Mouse (Mus musculus): ENCODE results near the gene Prkn. TPM values are rescaled to one million over a fixed set of nuclear protein-coding genes. Genes with fewer than 3 reads are reported as not detected.
A peak's percentile ranks its signal among the peaks of the same experiment; 100 is the strongest.

Prkn gene
- polyA plus RNA-seq, 1 experiment: not detected

DNA sequence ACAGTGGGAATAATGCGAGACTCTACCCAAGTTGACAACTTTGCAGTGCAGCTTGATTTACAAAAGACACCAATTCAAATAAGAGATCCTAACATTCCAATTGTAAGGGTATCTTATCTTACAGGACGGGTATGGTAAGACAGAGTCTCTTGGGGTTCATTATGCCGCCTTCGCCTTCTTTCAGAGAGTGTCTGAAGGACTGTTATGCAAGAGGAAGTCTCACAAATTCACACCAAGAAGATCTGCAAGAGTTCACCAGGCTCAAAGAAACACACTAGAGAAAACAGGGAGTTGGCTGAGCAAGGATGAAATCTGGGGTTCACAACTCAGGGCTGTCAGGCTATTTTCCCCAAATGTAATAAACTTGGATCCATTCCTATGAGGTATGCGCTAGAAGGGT is 1242.0 kb downstream of the Prkn start:
- H3K79me2 ChIP-seq (ENCODE audit: control insufficient read depth, insufficient read depth): no peaks in the 10 kb centered on the region
- H3K27me3 ChIP-seq (ENCODE audit: control insufficient read depth, insufficient read depth, insufficient read length): no peaks in the 10 kb centered on the region
- no peaks in the 10 kb centered on the region for H3K36me3 ChIP-seq (ENCODE audit: control insufficient read depth, insufficient read depth)
- no peak overlapping the region for H3ac ChIP-seq (ENCODE audit: control insufficient read depth, insufficient read length, low read depth)
- no peaks in the 10 kb centered on the region for H3K79me3 ChIP-seq (ENCODE audit: low read depth)
- no peak overlapping the region for H3K4me3 ChIP-seq (ENCODE audit: insufficient read depth, poor library complexity, severe bottlenecking)
- no peak for TF ChIP-seq FOSL1 (IDR thresholded peaks at IDR 0.05; ENCODE audit: insufficient read depth, low read length, poor library complexity, severe bottlenecking)
- TF ChIP-seq MYOG (IDR thresholded peaks at IDR 0.05; ENCODE audit: control insufficient read depth, extremely low read depth, insufficient read length): no peak

DNA sequence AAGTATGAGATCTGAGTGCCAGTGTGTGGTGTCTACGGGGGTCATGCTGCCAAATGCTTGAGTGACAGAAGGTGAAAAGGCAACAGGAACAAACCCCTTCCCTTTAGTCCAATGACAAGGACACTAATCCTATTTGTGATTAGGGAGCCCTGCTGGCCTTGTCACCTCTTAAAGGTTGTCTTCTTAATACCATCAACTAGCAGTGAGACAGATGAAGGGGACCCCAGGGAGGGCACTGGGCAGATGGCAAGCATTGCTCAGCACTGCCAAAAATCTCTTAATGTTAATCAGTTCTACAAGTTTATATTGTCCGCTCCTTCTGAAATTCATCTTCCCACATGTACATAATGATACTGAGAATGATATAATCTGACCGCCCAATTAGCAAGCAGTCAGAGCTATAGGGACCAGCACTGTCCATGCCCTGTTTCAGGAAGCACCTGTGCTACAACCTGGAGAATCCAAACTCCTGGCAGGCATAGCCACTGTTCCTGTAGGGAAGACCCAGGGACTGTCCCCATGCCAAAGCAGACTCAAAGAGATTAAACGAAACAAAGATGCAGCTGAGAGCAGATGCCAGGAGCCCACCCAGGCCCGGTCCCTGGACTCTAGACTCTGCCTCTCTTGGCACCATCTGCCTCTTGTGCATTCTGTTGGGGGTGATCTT is 1250.2 kb downstream of the Prkn start:
- no peak overlapping the region for H3ac ChIP-seq (ENCODE audit: control insufficient read depth, insufficient read length, low read depth)

DNA sequence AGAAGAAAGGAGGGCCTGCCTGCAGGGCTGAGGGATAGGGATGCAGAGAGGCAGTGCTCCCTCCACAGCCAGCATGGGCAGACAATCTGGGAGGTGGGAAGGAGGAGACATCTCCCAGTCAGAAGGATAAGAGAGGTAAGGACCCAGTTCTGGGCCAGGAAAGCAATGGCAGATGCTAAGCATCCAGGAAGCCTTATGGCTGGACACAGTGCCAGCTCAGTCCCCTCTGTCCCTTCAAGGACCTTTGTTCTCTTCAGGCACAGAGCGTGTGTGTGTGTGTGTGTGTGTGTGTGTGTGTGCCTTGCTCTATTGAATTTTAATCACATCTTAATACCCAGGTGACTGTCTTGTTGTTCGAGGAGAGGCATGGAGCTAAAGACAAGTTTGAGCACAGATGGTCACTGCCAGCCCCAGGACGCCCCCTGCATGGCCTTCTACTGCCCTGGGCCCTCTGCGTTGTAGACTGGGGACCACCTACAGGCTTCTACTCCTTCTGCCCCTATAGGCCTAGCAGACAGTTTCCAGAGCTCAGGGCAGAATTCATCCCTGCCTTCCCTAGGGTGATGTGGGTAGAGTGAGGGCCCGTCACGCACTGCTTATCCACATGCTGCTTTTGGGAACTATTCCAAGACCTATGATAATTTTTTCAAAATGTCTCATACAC is 1252.8 kb downstream of the Prkn start:
- Histone ChIP-seq H3K27me3 (ENCODE audit: control insufficient read depth, insufficient read depth, insufficient read length) (no peaks in the 10 kb centered on the region), H3K79me3 (ENCODE audit: low read depth) (no peaks in the 10 kb centered on the region), H3K4me3 (ENCODE audit: insufficient read depth, poor library complexity, severe bottlenecking) (no peak overlapping the region), H3ac (ENCODE audit: control insufficient read depth, insufficient read length, low read depth) (no peak overlapping the region), H3K79me2 (ENCODE audit: control insufficient read depth, insufficient read depth) (no peaks in the 10 kb centered on the region), H3K36me3 (ENCODE audit: control insufficient read depth, insufficient read depth) (no peaks in the 10 kb centered on the region)
- TF ChIP-seq MAX (IDR thresholded peaks at IDR 0.05): no peak
- no peak for TF ChIP-seq MYOD1 (IDR thresholded peaks at IDR 0.05; ENCODE audit: control insufficient read depth, insufficient read length, low read depth)
- TF ChIP-seq CTCF (IDR thresholded peaks at IDR 0.05; ENCODE audit: control insufficient read depth, insufficient read depth, insufficient read length): no peak

More for the DNA sequence above, 1250.2 kb downstream of the Prkn start:
- Histone ChIP-seq H3K36me3 (ENCODE audit: control insufficient read depth, insufficient read depth) (no peaks in the 10 kb centered on the region), H3K4me3 (ENCODE audit: insufficient read depth, poor library complexity, severe bottlenecking) (no peak overlapping the region), H3K79me3 (ENCODE audit: low read depth) (no peaks in the 10 kb centered on the region), H3K79me2 (ENCODE audit: control insufficient read depth, insufficient read depth) (no peaks in the 10 kb centered on the region), H3K27me3 (ENCODE audit: control insufficient read depth, insufficient read depth, insufficient read length) (no peaks in the 10 kb centered on the region)
- TF ChIP-seq USF1 (IDR thresholded peaks at IDR 0.05; ENCODE audit: low read depth) (no peak), MYOG (IDR thresholded peaks at IDR 0.05; ENCODE audit: control insufficient read depth, extremely low read depth, insufficient read length) (no peak), FOSL1 (IDR thresholded peaks at IDR 0.05; ENCODE audit: insufficient read depth, low read length, poor library complexity, severe bottlenecking) (no peak), MYOD1 (IDR thresholded peaks at IDR 0.05; ENCODE audit: control insufficient read depth, insufficient read length, low read depth) (no peak), CTCF (IDR thresholded peaks at IDR 0.05; ENCODE audit: control insufficient read depth, insufficient read depth, insufficient read length) (no peak), MAX (IDR thresholded peaks at IDR 0.05) (no peak), CEBPB (IDR thresholded peaks at IDR 0.05; ENCODE audit: low read depth) (no peak)

DNA sequence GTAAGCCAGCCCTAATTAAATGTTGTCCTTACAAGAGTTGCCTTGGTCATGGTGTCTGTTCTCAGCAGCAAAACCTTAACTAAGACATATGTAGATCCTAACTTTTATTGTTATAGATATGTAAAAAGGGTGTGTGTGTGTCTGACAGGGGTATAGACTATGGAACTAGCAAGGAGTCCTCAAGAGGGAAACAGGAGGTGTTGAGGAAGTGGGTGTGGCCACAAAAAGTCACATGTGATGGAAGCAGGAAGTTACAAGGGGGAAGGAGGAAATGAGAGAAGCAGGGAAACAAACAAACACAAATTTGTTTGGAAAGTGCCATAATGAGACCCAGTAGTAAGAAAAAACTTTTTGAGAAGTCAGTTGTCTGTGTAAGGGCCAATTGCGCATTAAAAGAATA is 1253.8 kb downstream of the Prkn start:
- no peak for TF ChIP-seq MAX (IDR thresholded peaks at IDR 0.05)
- no peak for TF ChIP-seq FOSL1 (IDR thresholded peaks at IDR 0.05; ENCODE audit: insufficient read depth, low read length, poor library complexity, severe bottlenecking)
- no peak for TF ChIP-seq MYOD1 (IDR thresholded peaks at IDR 0.05; ENCODE audit: control insufficient read depth, insufficient read length, low read depth)

DNA sequence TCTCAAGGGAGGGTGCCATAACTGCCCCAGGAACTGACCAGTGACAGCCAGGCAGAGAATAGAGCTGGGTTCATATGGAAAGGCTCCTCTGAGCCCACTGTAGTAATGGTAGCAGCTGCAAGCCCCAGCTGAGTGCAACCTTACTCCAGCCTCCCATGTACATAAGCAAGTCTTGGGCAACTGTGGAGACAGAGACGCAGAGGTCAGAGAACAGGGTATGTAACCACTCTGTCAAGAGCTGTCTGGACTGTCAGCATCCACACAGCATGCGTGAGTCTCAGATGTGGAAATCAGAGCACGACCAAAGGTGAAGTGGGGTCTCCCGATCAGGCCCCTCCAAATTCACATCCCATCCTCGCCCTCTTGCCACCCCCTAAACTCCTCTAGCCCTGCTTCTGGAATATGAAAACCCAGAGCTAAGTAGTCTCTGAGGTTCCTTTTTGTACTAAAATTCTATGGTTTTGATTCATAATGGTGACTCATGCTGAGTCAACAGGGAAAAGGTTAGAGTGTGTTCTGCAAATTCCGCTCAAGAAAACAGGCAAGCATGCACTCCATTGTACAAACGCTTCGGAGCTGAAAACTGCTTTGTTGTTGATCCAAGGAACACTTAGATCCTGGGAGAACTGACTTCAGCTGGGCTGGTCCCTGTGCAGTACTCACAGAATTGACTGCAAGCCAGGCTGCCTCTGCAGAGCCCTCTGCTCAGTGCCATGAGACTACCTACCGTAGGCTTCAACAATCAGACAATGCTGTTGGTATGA is 1254.8 kb downstream of the Prkn start:
- H3ac ChIP-seq (ENCODE audit: control insufficient read depth, insufficient read length, low read depth): no peak overlapping the region
- H3K27me3 ChIP-seq (ENCODE audit: control insufficient read depth, insufficient read depth, insufficient read length): no peaks in the 10 kb centered on the region
- TF ChIP-seq USF1 (IDR thresholded peaks at IDR 0.05; ENCODE audit: low read depth) (no peak), CEBPB (IDR thresholded peaks at IDR 0.05; ENCODE audit: low read depth) (peak; percentile 59), MYOD1 (IDR thresholded peaks at IDR 0.05; ENCODE audit: control insufficient read depth, insufficient read length, low read depth) (peak; percentile 43), FOSL1 (IDR thresholded peaks at IDR 0.05; ENCODE audit: insufficient read depth, low read length, poor library complexity, severe bottlenecking) (peak; percentile 98), MAX (IDR thresholded peaks at IDR 0.05) (peak; percentile 50), CTCF (IDR thresholded peaks at IDR 0.05; ENCODE audit: control insufficient read depth, insufficient read depth, insufficient read length) (no peak), MYOG (IDR thresholded peaks at IDR 0.05; ENCODE audit: control insufficient read depth, extremely low read depth, insufficient read length) (no peak)
- H3K36me3 ChIP-seq (ENCODE audit: control insufficient read depth, insufficient read depth): no peaks in the 10 kb centered on the region
- H3K79me2 ChIP-seq (ENCODE audit: control insufficient read depth, insufficient read depth): no peaks in the 10 kb centered on the region
- H3K79me3 ChIP-seq (ENCODE audit: low read depth): no peaks in the 10 kb centered on the region
- no peak overlapping the region for H3K4me3 ChIP-seq (ENCODE audit: insufficient read depth, poor library complexity, severe bottlenecking)

More for the DNA sequence above, 1253.8 kb downstream of the Prkn start:
- H3K36me3 ChIP-seq (ENCODE audit: control insufficient read depth, insufficient read depth): no peaks in the 10 kb centered on the region
- no peaks in the 10 kb centered on the region for H3K79me3 ChIP-seq (ENCODE audit: low read depth)
- H3ac ChIP-seq (ENCODE audit: control insufficient read depth, insufficient read length, low read depth): no peak overlapping the region
- no peaks in the 10 kb centered on the region for H3K27me3 ChIP-seq (ENCODE audit: control insufficient read depth, insufficient read depth, insufficient read length)
- no peak overlapping the region for H3K4me3 ChIP-seq (ENCODE audit: insufficient read depth, poor library complexity, severe bottlenecking)
- H3K79me2 ChIP-seq (ENCODE audit: control insufficient read depth, insufficient read depth): no peaks in the 10 kb centered on the region
